ENCODE assay signal across 1 mouse cellular context in the genomic region with DNA sequence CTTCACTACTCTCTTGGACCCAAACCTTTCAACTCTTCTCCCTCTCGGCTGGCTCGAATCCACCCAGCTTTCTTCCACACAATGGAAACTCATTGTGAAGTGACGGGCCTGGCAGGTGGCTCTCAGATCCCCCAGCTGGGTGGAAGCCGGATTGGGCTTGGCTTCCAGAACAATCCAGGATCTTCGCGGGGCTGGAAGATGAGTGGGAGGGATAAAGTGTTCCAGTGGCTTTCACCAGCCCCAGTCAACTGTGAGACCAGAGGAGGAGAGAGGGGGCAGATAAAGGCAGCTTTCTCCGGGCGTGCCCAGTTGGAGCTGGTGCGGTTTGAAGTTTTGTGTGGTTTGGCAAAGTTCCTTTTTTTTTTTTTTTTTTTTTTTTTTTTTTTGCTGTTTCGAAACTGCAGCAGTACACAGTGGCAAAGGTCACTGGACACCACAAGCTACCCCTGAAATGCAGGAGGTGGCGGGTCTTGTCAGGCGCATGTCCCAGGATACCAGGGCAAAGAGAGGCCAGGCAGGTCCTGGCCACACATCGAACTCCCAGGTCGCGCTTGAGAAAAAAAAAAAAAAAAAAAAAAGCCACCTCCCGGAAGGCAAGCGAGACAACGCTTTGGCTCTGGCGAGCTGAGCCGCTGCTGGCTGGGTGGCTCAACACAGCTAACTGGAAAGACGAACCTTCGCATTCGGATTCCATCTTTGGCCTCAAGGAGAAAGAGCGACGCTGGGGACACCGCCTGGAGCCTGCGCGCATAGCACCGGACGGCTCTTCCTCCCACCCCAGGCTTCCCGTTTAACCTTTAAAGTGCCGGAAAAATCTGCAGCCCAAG.
TF ChIP-seq lines count a peak whose summit lies in the region.

No protein-coding gene starts in this region.

TF ChIP-seq in CH12.LX, 34 proteins besides CTCF, POLR2A, EP300 and RAD21 (continued from another document):
- TF ChIP-seq ELF1 (IDR thresholded peaks at IDR 0.05; ENCODE audit: low read depth, low read length), result no peak
- no peak for TF ChIP-seq KAT2A (IDR thresholded peaks at IDR 0.05; ENCODE audit: insufficient replicate concordance, low read length)
- no peak for TF ChIP-seq MYC (IDR thresholded peaks at IDR 0.05; ENCODE audit: low read depth, low read length)
- TF ChIP-seq MAFK (IDR thresholded peaks at IDR 0.05; ENCODE audit: insufficient replicate concordance, low read length), result no peak
- TF ChIP-seq ZKSCAN1 (IDR thresholded peaks at IDR 0.05; ENCODE audit: borderline replicate concordance, low read depth, low read length), result no peak
- peak; percentile 22; the same call in 1 of the 2 replicates for TF ChIP-seq ZC3H11A (IDR thresholded peaks at IDR 0.05; ENCODE audit: low read depth, low read length)
- no peak for TF ChIP-seq GABPA (IDR thresholded peaks at IDR 0.05; ENCODE audit: insufficient replicate concordance, low read depth, low read length)
- TF ChIP-seq USF2 (conservative IDR thresholded peaks at IDR 0.05; ENCODE audit: low read depth, low read length), result no peak
- TF ChIP-seq ETS1 (conservative IDR thresholded peaks at IDR 0.05; ENCODE audit: low read depth, low read length), result no peak
- TF ChIP-seq SIN3A (IDR thresholded peaks at IDR 0.05; ENCODE audit: low read length), result no peak
- no peak for TF ChIP-seq NRF1 (IDR thresholded peaks at IDR 0.05; ENCODE audit: low read depth, low read length)
- no peak for TF ChIP-seq MAX (IDR thresholded peaks at IDR 0.05; ENCODE audit: low read length)
- TF ChIP-seq BHLHE40 (IDR thresholded peaks at IDR 0.05; ENCODE audit: low read depth, low read length), result peak; percentile 18; the same call in 1 of the 2 replicates
- no peak for TF ChIP-seq JUN (IDR thresholded peaks at IDR 0.05; ENCODE audit: insufficient read depth, low read depth, low read length)
- TF ChIP-seq PAX5 (IDR thresholded peaks at IDR 0.05; ENCODE audit: low read length), result no peak
- TF ChIP-seq TBP (conservative IDR thresholded peaks at IDR 0.05; ENCODE audit: low read depth, low read length), result no peak
- no peak for TF ChIP-seq MXI1 (IDR thresholded peaks at IDR 0.05; ENCODE audit: low read depth, low read length)
- TF ChIP-seq JUND (conservative IDR thresholded peaks at IDR 0.05; ENCODE audit: low read depth, low read length), result no peak
- TF ChIP-seq CHD1 (IDR thresholded peaks at IDR 0.05; ENCODE audit: low read depth, low read length), result no peak
- no peak for TF ChIP-seq UBTF (IDR thresholded peaks at IDR 0.05; ENCODE audit: low read depth, low read length)
